Mouse (Mus musculus): ENCODE measurements at regions not wholly inside any gene's neighbourhood (a gene's known extent, or its start where the extent isn't known, plus 50 kb on each side); places are given as distances from the start of the nearest gene placed in this dataset.
A peak's percentile ranks its signal among the peaks of the same experiment; 100 is the strongest.

DNA sequence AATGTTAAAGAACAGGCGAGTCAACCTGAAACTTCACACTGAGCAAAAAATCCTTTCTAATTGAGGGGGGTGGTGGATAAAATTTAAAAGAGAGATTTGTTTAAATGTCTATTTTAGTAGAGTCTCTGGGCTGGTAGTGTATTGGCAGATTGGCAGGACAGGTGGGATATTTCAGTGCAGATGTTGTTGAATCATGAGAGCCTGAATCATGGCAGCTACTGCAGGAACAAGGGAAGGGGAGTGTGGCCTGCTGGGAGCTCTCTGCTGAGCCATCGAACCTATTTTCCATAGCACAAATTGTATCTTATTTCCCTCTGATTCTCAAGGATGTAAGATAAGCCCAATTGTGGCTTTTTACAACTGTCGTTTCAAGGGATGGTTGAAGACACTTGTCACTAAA, 760.0 kb upstream of the Lrrc6 start:
- ATAC-seq (no peak), DNase-seq (no peak)
- no peaks in the 10 kb centered on the region for H3K9me3 ChIP-seq (ENCODE audit: low read length)
- H3K36me3 ChIP-seq (replicated peaks; ENCODE audit: insufficient read depth, low read length), result no peaks in the 10 kb centered on the region
- no peaks in the 10 kb centered on the region for H3K27me3 ChIP-seq (ENCODE audit: insufficient read depth, low read length)
- H3K27ac ChIP-seq (ENCODE audit: low read depth), result no peak overlapping the region
- no peak overlapping the region for H3K9ac ChIP-seq (replicated peaks)
- 57% methylated on average over 3 of the region's 3 CpGs for WGBS (ENCODE audit: insufficient replicate concordance)
- no peak overlapping the region for H3K4me2 ChIP-seq (ENCODE audit: low read depth, low read length)
- TF ChIP-seq CTCF (IDR thresholded peaks at IDR 0.05; ENCODE audit: low read depth) (no peak), EP300 (IDR thresholded peaks at IDR 0.05; ENCODE audit: low read depth) (no peak)
- H3K4me3 ChIP-seq (ENCODE audit: low read depth, low read length), result no peak overlapping the region
- H3K4me1 ChIP-seq (ENCODE audit: insufficient read depth), result no peaks in the 10 kb centered on the region

GRCm38 (mm10) chr15:67249147-67249546, 748.4 kb upstream of the Lrrc6 start:
- no peak overlapping the region for H3K27ac ChIP-seq (ENCODE audit: low read depth)
- TF ChIP-seq EP300 (IDR thresholded peaks at IDR 0.05; ENCODE audit: low read depth), result no peak
- no peak for TF ChIP-seq CTCF (IDR thresholded peaks at IDR 0.05; ENCODE audit: low read depth)
- no peak overlapping the region for H3K4me2 ChIP-seq (ENCODE audit: low read depth, low read length)
- 59% methylated on average over 4 of the region's 4 CpGs for WGBS (ENCODE audit: insufficient replicate concordance)
- H3K9me3 ChIP-seq (ENCODE audit: low read length), result no peaks in the 10 kb centered on the region
- no peaks in the 10 kb centered on the region for H3K4me1 ChIP-seq (ENCODE audit: insufficient read depth)
- no peak overlapping the region for H3K4me3 ChIP-seq (ENCODE audit: low read depth, low read length)
- no peak overlapping the region for H3K9ac ChIP-seq (replicated peaks)
- no peak for ATAC-seq
- H3K27me3 ChIP-seq (ENCODE audit: insufficient read depth, low read length), result no peaks in the 10 kb centered on the region
- H3K36me3 ChIP-seq (replicated peaks; ENCODE audit: insufficient read depth, low read length), result no peaks in the 10 kb centered on the region
- no peak for DNase-seq

DNA sequence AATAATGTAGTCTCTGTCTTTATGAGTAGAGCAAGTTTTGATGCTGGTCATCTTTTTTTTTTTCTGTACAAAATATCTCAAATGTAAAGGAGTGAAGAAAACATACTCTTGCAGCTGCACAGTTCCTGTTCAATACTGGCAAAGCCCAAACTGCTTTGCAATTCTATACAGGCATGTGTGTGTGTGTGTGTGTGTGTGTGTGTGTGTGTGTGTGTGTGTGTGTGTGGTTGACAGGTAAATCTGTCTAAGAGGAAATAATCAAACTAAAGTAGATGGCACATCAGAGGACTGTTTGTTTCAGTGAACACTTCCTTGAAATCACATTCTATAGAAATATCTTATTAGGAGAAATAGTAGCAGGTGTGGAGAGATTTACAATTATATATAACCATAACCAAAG, 747.8 kb upstream of the Lrrc6 start:
- Histone ChIP-seq H3K4me2 (ENCODE audit: low read depth, low read length) (no peak overlapping the region), H3K9me3 (ENCODE audit: low read length) (no peaks in the 10 kb centered on the region), H3K27ac (ENCODE audit: low read depth) (no peak overlapping the region), H3K4me3 (ENCODE audit: low read depth, low read length) (no peak overlapping the region), H3K36me3 (replicated peaks; ENCODE audit: insufficient read depth, low read length) (no peaks in the 10 kb centered on the region), H3K27me3 (ENCODE audit: insufficient read depth, low read length) (no peaks in the 10 kb centered on the region), H3K9ac (replicated peaks) (no peak overlapping the region), H3K4me1 (ENCODE audit: insufficient read depth) (no peaks in the 10 kb centered on the region)
- ATAC-seq (no peak), DNase-seq (no peak)
- TF ChIP-seq CTCF (IDR thresholded peaks at IDR 0.05; ENCODE audit: low read depth), result no peak

DNA sequence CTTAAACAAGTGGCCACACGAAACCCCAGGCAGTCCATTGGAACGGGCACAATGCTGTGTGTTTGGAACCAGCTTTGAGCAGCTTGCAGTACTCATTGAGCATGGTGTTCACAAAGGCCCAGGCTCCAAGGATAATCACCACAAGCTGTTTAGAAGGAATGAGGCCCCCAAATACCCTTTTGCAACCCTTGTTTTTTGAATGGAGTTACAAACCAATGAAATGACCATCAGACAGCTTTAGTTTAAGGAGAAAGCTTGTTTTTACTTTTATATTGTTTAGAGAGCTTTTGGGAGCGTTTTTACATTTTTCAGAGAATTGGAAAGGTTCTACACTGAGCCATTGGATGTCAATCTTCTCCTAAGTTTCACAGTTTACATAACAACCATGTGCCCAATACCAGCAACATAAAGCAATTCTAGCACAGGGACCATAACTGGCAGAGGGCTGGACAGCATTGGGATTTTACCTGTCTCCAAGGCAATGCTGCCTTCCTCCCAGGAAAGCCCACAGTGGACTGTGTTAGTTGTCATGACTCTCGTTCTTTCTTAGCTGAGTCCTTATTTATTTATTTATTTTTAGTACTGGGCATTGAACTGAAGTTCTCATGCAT, 745.1 kb upstream of the Lrrc6 start:
- no peaks in the 10 kb centered on the region for H3K9me3 ChIP-seq (ENCODE audit: low read length)
- 75% methylated on average over 4 of the region's 4 CpGs for WGBS (ENCODE audit: insufficient replicate concordance)
- H3K9ac ChIP-seq (replicated peaks), result no peak overlapping the region
- DNase-seq (no peak), ATAC-seq (no peak)
- H3K4me1 ChIP-seq (ENCODE audit: insufficient read depth), result no peaks in the 10 kb centered on the region
- no peak overlapping the region for H3K4me3 ChIP-seq (ENCODE audit: low read depth, low read length)
- TF ChIP-seq EP300 (IDR thresholded peaks at IDR 0.05; ENCODE audit: low read depth) (no peak), CTCF (IDR thresholded peaks at IDR 0.05; ENCODE audit: low read depth) (no peak)
- no peak overlapping the region for H3K27ac ChIP-seq (ENCODE audit: low read depth)
- no peak overlapping the region for H3K4me2 ChIP-seq (ENCODE audit: low read depth, low read length)
- no peaks in the 10 kb centered on the region; the same call in 1 of the 2 replicates for H3K27me3 ChIP-seq (ENCODE audit: insufficient read depth, low read length)
- H3K36me3 ChIP-seq (replicated peaks; ENCODE audit: insufficient read depth, low read length), result no peaks in the 10 kb centered on the region

GRCm38 (mm10) chr15:67244908-67245657, 744.4 kb upstream of the Lrrc6 start:
- Histone ChIP-seq H3K27me3 (ENCODE audit: insufficient read depth, low read length) (no peaks in the 10 kb centered on the region; the same call in 1 of the 2 replicates), H3K9ac (replicated peaks) (no peak overlapping the region), H3K9me3 (ENCODE audit: low read length) (no peaks in the 10 kb centered on the region), H3K27ac (ENCODE audit: low read depth) (no peak overlapping the region), H3K4me1 (ENCODE audit: insufficient read depth) (no peaks in the 10 kb centered on the region), H3K36me3 (replicated peaks; ENCODE audit: insufficient read depth, low read length) (no peaks in the 10 kb centered on the region), H3K4me2 (ENCODE audit: low read depth, low read length) (no peak overlapping the region), H3K4me3 (ENCODE audit: low read depth, low read length) (no peak overlapping the region)
- DNase-seq (no peak), ATAC-seq (no peak)
- TF ChIP-seq EP300 (IDR thresholded peaks at IDR 0.05; ENCODE audit: low read depth), result no peak
- no peak for TF ChIP-seq CTCF (IDR thresholded peaks at IDR 0.05; ENCODE audit: low read depth)
- WGBS (ENCODE audit: insufficient replicate concordance), result 78% methylated on average over 10 of the region's 10 CpGs

DNA sequence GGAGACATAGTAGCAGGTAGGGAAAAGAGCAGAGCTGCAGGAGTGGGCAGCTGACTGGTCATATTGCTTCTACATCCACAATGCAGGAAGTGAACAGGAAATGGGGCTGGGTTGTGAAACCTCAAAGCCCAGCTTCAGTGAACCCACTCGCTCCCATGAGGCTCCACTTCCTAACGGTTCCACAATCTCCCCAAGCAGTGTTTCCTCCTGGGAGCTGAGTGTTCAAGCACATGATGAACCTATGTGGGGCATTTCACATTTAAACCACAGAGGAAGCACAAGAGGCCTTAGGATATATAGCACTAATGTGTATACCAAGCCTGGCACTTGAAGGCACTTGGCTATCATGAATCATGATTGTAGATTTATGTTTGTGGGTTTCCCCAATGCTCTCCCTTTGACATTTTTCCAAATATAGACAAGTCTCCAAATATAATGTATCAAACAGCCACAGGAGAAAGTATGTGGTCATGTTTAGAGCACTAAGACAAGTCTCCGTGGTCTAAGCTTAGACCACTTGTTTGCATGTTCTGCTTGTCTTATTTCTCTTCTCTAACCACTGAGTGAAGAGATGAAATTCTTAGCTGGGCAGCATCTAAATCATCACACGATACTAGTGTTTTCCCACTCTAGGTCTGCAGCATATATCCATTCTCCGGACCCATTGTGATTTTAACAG, 734.5 kb upstream of the Lrrc6 start:
- ATAC-seq, result peak; percentile 44; the same call in 1 of the 2 replicates
- H3K9ac ChIP-seq (replicated peaks), result no peak overlapping the region
- H3K4me1 ChIP-seq (ENCODE audit: insufficient read depth), result no peaks in the 10 kb centered on the region
- DNase-seq, result peak; percentile 38
- no peaks in the 10 kb centered on the region for H3K9me3 ChIP-seq (ENCODE audit: low read length)
- WGBS (ENCODE audit: insufficient replicate concordance), result 36% methylated on average over 5 of the region's 5 CpGs
- no peaks in the 10 kb centered on the region for H3K27me3 ChIP-seq (ENCODE audit: insufficient read depth, low read length)
- TF ChIP-seq EP300 (IDR thresholded peaks at IDR 0.05; ENCODE audit: low read depth) (peak; percentile 31; the same call in 1 of the 2 replicates), CTCF (IDR thresholded peaks at IDR 0.05; ENCODE audit: low read depth) (no peak)
- no peak overlapping the region for H3K4me3 ChIP-seq (ENCODE audit: low read depth, low read length)
- H3K4me2 ChIP-seq (ENCODE audit: low read depth, low read length), result no peak overlapping the region
- H3K36me3 ChIP-seq (replicated peaks; ENCODE audit: insufficient read depth, low read length), result no peaks in the 10 kb centered on the region
- no peak overlapping the region for H3K27ac ChIP-seq (ENCODE audit: low read depth)
